Mouse (Mus musculus): ENCODE measurements around the gene Atp6v0d1.
A peak's percentile ranks its signal among the peaks of the same experiment; 100 is the strongest.
"Not testable (repeated sequence)": the region's sequence is repeated elsewhere in the genome, so short reads cannot be mapped to it uniquely, and the experiment has no call there.

Atp6v0d1 gene

GRCm38 (mm10) chr8:105574741-105575140 lies 8.9 kb upstream of the Atp6v0d1 start:
- no peak for DNase-seq (ENCODE audit: low spot score in 2 of 2)

- DNase-seq (ENCODE audit: low spot score in 2 of 2): no peak
Measured at GRCm38 (mm10) chr8:105573427-105573826, 7.6 kb upstream of the Atp6v0d1 start.

GRCm38 (mm10) chr8:105571810-105572209 lies 6.0 kb upstream of the Atp6v0d1 start:
- no peak for DNase-seq (ENCODE audit: low spot score in 2 of 2)

GRCm38 (mm10) chr8:105566703-105567595 lies 1.1 kb upstream of the Atp6v0d1 start:
- DNase-seq (ENCODE audit: low spot score in 2 of 2): no peak

- peak in 1 of 2 experiments; percentile 42 for DNase-seq (ENCODE audit: low spot score in 2 of 2)
Measured at GRCm38 (mm10) chr8:105565401-105565881, 406 bp downstream of the Atp6v0d1 start.

- not testable (repeated sequence) for DNase-seq (ENCODE audit: low spot score in 2 of 2)
Measured at GRCm38 (mm10) chr8:105564573-105565229, 1.1 kb downstream of the Atp6v0d1 start.

- no peak for DNase-seq (ENCODE audit: low spot score in 2 of 2)
Measured at GRCm38 (mm10) chr8:105563871-105564270, 2.0 kb downstream of the Atp6v0d1 start.

- DNase-seq (ENCODE audit: low spot score in 2 of 2): no peak
Measured at GRCm38 (mm10) chr8:105562863-105563262, 3.0 kb downstream of the Atp6v0d1 start.

- no peak for DNase-seq (ENCODE audit: low spot score in 2 of 2)
Measured at GRCm38 (mm10) chr8:105555230-105555629, 10.6 kb downstream of the Atp6v0d1 start.

- peak in 1 of 2 experiments; percentile 29 for DNase-seq (ENCODE audit: low spot score in 2 of 2)
Measured at GRCm38 (mm10) chr8:105554087-105554486, 11.8 kb downstream of the Atp6v0d1 start.

GRCm38 (mm10) chr8:105552824-105553223 lies 13.0 kb downstream of the Atp6v0d1 start:
- no peak for DNase-seq (ENCODE audit: low spot score in 2 of 2)

GRCm38 (mm10) chr8:105552032-105552431 lies 13.8 kb downstream of the Atp6v0d1 start:
- no peak for DNase-seq (ENCODE audit: low spot score in 2 of 2)

GRCm38 (mm10) chr8:105550083-105550482 lies 15.8 kb downstream of the Atp6v0d1 start:
- DNase-seq (ENCODE audit: low spot score in 2 of 2): no peak

- DNase-seq (ENCODE audit: low spot score in 2 of 2): no peak
Measured at GRCm38 (mm10) chr8:105549506-105549905, 16.3 kb downstream of the Atp6v0d1 start.

- no peak for DNase-seq (ENCODE audit: low spot score in 2 of 2)
Measured at GRCm38 (mm10) chr8:105546384-105547350, 19.2 kb downstream of the Atp6v0d1 start.

GRCm38 (mm10) chr8:105545249-105545648 lies 20.6 kb downstream of the Atp6v0d1 start:
- DNase-seq (ENCODE audit: low spot score in 2 of 2): no peak

GRCm38 (mm10) chr8:105544544-105545205 lies 21.2 kb downstream of the Atp6v0d1 start:
- DNase-seq (ENCODE audit: low spot score in 2 of 2): no peak

- no peak for DNase-seq (ENCODE audit: low spot score in 2 of 2)
Measured at GRCm38 (mm10) chr8:105543703-105544102, 22.1 kb downstream of the Atp6v0d1 start.

GRCm38 (mm10) chr8:105542808-105543207 lies 23.0 kb downstream of the Atp6v0d1 start:
- no peak for DNase-seq (ENCODE audit: low spot score in 2 of 2)

- DNase-seq (ENCODE audit: low spot score in 2 of 2): no peak
Measured at GRCm38 (mm10) chr8:105542032-105542656, 23.7 kb downstream of the Atp6v0d1 start.

Data from frontal cortex, postnatal 25 days (tissue).